8 mouse cellular contexts compared by ENCODE assay signal in the genomic region with DNA sequence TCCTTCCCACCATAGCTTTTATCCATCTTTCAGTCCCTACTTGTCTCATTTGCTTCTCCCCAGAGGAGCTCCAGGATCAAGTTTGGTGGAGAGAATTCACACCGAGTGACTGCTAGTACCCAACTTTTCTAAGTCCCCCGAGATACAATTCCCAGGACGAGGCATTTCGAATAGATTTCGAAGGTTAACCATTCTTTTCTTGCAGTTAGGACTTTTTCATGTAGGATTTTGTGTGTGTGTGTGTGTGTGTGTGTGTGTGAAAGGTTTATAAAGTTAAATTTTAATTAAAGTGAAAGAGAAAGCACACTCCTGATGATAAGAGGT. TPM values are rescaled to one million over a fixed set of nuclear protein-coding genes. Genes with fewer than 3 reads are reported as not detected.
DNase-seq lines count a peak whose midpoint lies in the region; ATAC-seq and TF ChIP-seq lines count a peak whose summit lies in the region.

No protein-coding gene starts in this region.

- H3K4me2 ChIP-seq in heart, embryonic 13.5 days = peak overlapping the region; percentile 75
- H3K4me2 ChIP-seq in forebrain, embryonic 16.5 days (ENCODE audit: low read length) = peak overlapping the region; percentile 74

- H3K79me2 ChIP-seq in macrophage (ENCODE audit: inconsistent target) = peaks cover 55% of the 10 kb centered on the region

- H3K27me3 ChIP-seq in heart, embryonic 13.5 days (replicated peaks) = no peaks in the 10 kb centered on the region
- H3K27me3 ChIP-seq in ES-Bruce4 (ENCODE audit: control insufficient read depth, insufficient read depth, low read length, poor library complexity, severe bottlenecking) = no peaks in the 10 kb centered on the region
- H3K27me3 ChIP-seq in forebrain, embryonic 16.5 days (replicated peaks; ENCODE audit: control insufficient read depth, insufficient read depth, low read length) = no peaks in the 10 kb centered on the region

- no peaks in the 10 kb centered on the region for H3K9me3 ChIP-seq in heart, embryonic 13.5 days
- H3K9me3 ChIP-seq in ES-Bruce4 (replicated peaks; ENCODE audit: control insufficient read depth, insufficient read depth, low read length, poor library complexity, severe bottlenecking) = no peaks in the 10 kb centered on the region
- no peaks in the 10 kb centered on the region for H3K9me3 ChIP-seq in forebrain, embryonic 16.5 days (ENCODE audit: control insufficient read depth, low read length)

- H3K4me3 ChIP-seq in heart, embryonic 13.5 days = peak overlapping the region; percentile 68
- peak overlapping the region; percentile 75 for H3K4me3 ChIP-seq in ES-Bruce4 (ENCODE audit: low read depth, low read length)
- H3K4me3 ChIP-seq in forebrain, embryonic 16.5 days (replicated peaks; ENCODE audit: low read length) = peak overlapping the region; percentile 59
- peak overlapping the region; percentile 89 for H3K4me3 ChIP-seq in macrophage (ENCODE audit: inconsistent target)

- TF ChIP-seq CTCF in ES-Bruce4 (IDR thresholded peaks at IDR 0.05; ENCODE audit: low read depth, low read length) = no peak

- 17% methylated on average over 5 of the region's 5 CpGs for WGBS in heart, embryonic 13.5 days
- 20% methylated on average over 5 of the region's 5 CpGs for WGBS in forebrain, embryonic 16.5 days
- 10% methylated on average over 5 of the region's 5 CpGs for WGBS in macrophage (ENCODE audit: missing documents)

- peak overlapping the region; percentile 83 for H3K9ac ChIP-seq in heart, embryonic 13.5 days
- peak overlapping the region; percentile 50 for H3K9ac ChIP-seq in ES-Bruce4 (ENCODE audit: low read depth, poor library complexity, severe bottlenecking)
- peak overlapping the region; percentile 58 for H3K9ac ChIP-seq in forebrain, embryonic 16.5 days (replicated peaks; ENCODE audit: low read depth, low read length)

- H3K4me1 ChIP-seq in heart, embryonic 13.5 days = peaks cover 18% of the 10 kb centered on the region
- peaks cover 3% of the 10 kb centered on the region for H3K4me1 ChIP-seq in ES-Bruce4 (ENCODE audit: control insufficient read depth, insufficient read depth, low read length)
- H3K4me1 ChIP-seq in forebrain, embryonic 16.5 days (replicated peaks; ENCODE audit: control insufficient read depth, insufficient read depth, low read length) = peaks cover 8% of the 10 kb centered on the region

- H3K36me3 ChIP-seq in heart, embryonic 13.5 days = peaks cover 23% of the 10 kb centered on the region
- peaks cover 3% of the 10 kb centered on the region; the same call in 1 of the 2 replicates for H3K36me3 ChIP-seq in ES-Bruce4 (ENCODE audit: control insufficient read depth, insufficient read depth, low read length, poor library complexity, severe bottlenecking)
- H3K36me3 ChIP-seq in forebrain, embryonic 16.5 days (ENCODE audit: control insufficient read depth, insufficient read depth) = no peaks in the 10 kb centered on the region
- H3K36me3 ChIP-seq in macrophage (ENCODE audit: inconsistent target) = no peaks in the 10 kb centered on the region

- DNase-seq in heart, postnatal 4 days = no peak
- DNase-seq in yolk sac, embryonic 10.5 days (ENCODE audit: low spot score) = no peak
- DNase-seq in adrenal gland, postnatal 14 days = no peak

- no peak for TF ChIP-seq EP300 in ES-Bruce4 (IDR thresholded peaks at IDR 0.05; ENCODE audit: insufficient read depth, low read depth, low read length)

- no peak for ATAC-seq in heart, embryonic 13.5 days (ENCODE audit: extremely low read depth, insufficient number of reproducible peaks, low FRiP score, low TSS enrichment)
- no peak for ATAC-seq in forebrain, embryonic 16.5 days
- no peak for ATAC-seq in megakaryocyte progenitor cell, adult 5-6 weeks (replicated peaks; ENCODE audit: poor library complexity)

- no peak for TF ChIP-seq POLR2A in ES-Bruce4 (IDR thresholded peaks at IDR 0.05; ENCODE audit: insufficient read depth, low read length)

- peak overlapping the region; percentile 91 for H3K27ac ChIP-seq in heart, embryonic 13.5 days (replicated peaks)
- H3K27ac ChIP-seq in ES-Bruce4 (ENCODE audit: insufficient read depth, low read length) = peak overlapping the region; percentile 3; the same call in 1 of the 2 replicates
- peak overlapping the region; percentile 91; the same call in 1 of the 2 replicates for H3K27ac ChIP-seq in forebrain, embryonic 16.5 days (ENCODE audit: low read length)
- H3K27ac ChIP-seq in macrophage = peak overlapping the region; percentile 66

RNA-seq across cellular contexts. Expression of a gene that starts 0.7 kb away (rescaled TPM):
- polyA plus RNA-seq in heart, embryonic 13.5 days (2015; fragmentation: Nextera tagmentation; extraction: Ambion mirVana) = 28.5 and 29.2 TPM in 2 replicates
- 10 to 100 TPM; 12.6 to 12.7 TPM for total RNA-seq in heart, postnatal 4 days (2021)
- 21.8 and 22.7 TPM in 2 replicates for polyA plus RNA-seq in ES-Bruce4 (2011; ENCODE audit: insufficient read depth, insufficient read length, low read depth, missing spikeins)
- 63.0 and 63.7 TPM in 2 replicates for polyA plus RNA-seq in forebrain, embryonic 16.5 days (2015; fragmentation: Nextera tagmentation; extraction: Ambion mirVana)
- total RNA-seq in macrophage (2018; cell fraction: chromatin; rRNA removed) = 10 to 100 TPM in 4 of 26 experiments, 1 to 10 TPM in 22; 1.5 to 12.3 (median 5.8) TPM
- 10 to 100 TPM in 23 of 26 experiments, 1 to 10 TPM in 3; 8.1 to 17.4 (median 13.8) TPM for total RNA-seq in macrophage (2018; cell fraction: cytosol; rRNA removed)
- total RNA-seq in macrophage (2018; cell fraction: nucleus; rRNA removed) = 10 to 100 TPM in 12 of 26 experiments, 1 to 10 TPM in 14; 2.4 to 18.4 (median 8.8) TPM
- 11.5 to 14.8 TPM (median 14.4 TPM) in 3 replicates for polyA plus RNA-seq in macrophage (2018)
- total RNA-seq in megakaryocyte progenitor cell, adult 5-6 weeks (2015) = 20.0 and 25.6 TPM in 2 replicates
- 15.4 and 15.5 TPM in 2 replicates for total RNA-seq in megakaryocyte progenitor cell, adult 5-6 weeks (2017)
- total RNA-seq in adrenal gland, postnatal 14 days (2021) = 26.4 and 29.9 TPM in 2 replicates

RNA-seq across cellular contexts. Expression of a gene that starts 39.8 kb away (rescaled TPM):
- polyA plus RNA-seq in heart, embryonic 13.5 days (2015; fragmentation: Nextera tagmentation; extraction: Ambion mirVana) = 15.9 and 19.9 TPM in 2 replicates
- 10 to 100 TPM; 18.5 to 18.7 TPM for total RNA-seq in heart, postnatal 4 days (2021)
- polyA plus RNA-seq in ES-Bruce4 (2011; ENCODE audit: insufficient read depth, insufficient read length, low read depth, missing spikeins) (42.9 and 46.5 TPM in 2 replicates), macrophage (2018) (2.9 to 3.4 TPM (median 3.1 TPM) in 3 replicates)
- polyA plus RNA-seq in forebrain, embryonic 16.5 days (2015; fragmentation: Nextera tagmentation; extraction: Ambion mirVana) = 42.5 and 44.6 TPM in 2 replicates
- 10 to 100 TPM; 13.1 to 37.4 (median 25.1) TPM for total RNA-seq in macrophage (2018; cell fraction: chromatin; rRNA removed)
- total RNA-seq in macrophage (2018; cell fraction: cytosol; rRNA removed) = 1 to 10 TPM; 2.6 to 5.1 (median 3.8) TPM
- 10 to 100 TPM in 18 of 26 experiments, 1 to 10 TPM in 8; 7.5 to 23.3 (median 14.1) TPM for total RNA-seq in macrophage (2018; cell fraction: nucleus; rRNA removed)
- total RNA-seq in megakaryocyte progenitor cell, adult 5-6 weeks (2015) = 12.3 and 14.2 TPM in 2 replicates
- total RNA-seq in megakaryocyte progenitor cell, adult 5-6 weeks (2017) = 11.7 and 21.7 TPM in 2 replicates
- 18.6 and 19.5 TPM in 2 replicates for total RNA-seq in adrenal gland, postnatal 14 days (2021)

RNA-seq across cellular contexts. Expression of a gene that starts 54.3 kb away (rescaled TPM):
- not detected in 2 replicates for polyA plus RNA-seq in heart, embryonic 13.5 days (2015; fragmentation: Nextera tagmentation; extraction: Ambion mirVana)
- not detected for total RNA-seq in heart, postnatal 4 days (2021)
- polyA plus RNA-seq in ES-Bruce4 (2011; ENCODE audit: insufficient read depth, insufficient read length, low read depth, missing spikeins) = 1.3 and 1.6 TPM in 2 replicates
- not detected in 2 replicates for polyA plus RNA-seq in forebrain, embryonic 16.5 days (2015; fragmentation: Nextera tagmentation; extraction: Ambion mirVana)
- total RNA-seq in macrophage (2018; cell fraction: chromatin; rRNA removed) = not detected
- not detected for total RNA-seq in macrophage (2018; cell fraction: cytosol; rRNA removed)
- not detected for total RNA-seq in macrophage (2018; cell fraction: nucleus; rRNA removed)
- not detected in 3 replicates for polyA plus RNA-seq in macrophage (2018)
- total RNA-seq in megakaryocyte progenitor cell, adult 5-6 weeks (2015) = 0.10 TPM in 1 of 2 replicates, not detected in the other
- total RNA-seq in megakaryocyte progenitor cell, adult 5-6 weeks (2017) = not detected in 2 replicates
- total RNA-seq in adrenal gland, postnatal 14 days (2021) = not detected in 2 replicates

Comparison
In these comparisons a context has a peak if more than half of its experiments do, and no peak if none do; other contexts are left out.
1. H3K27ac ChIP-seq: peak in every context shown above with its lines; median percentile 91 in heart, embryonic 13.5 days; 91 in forebrain, embryonic 16.5 days; 66 in macrophage; 3 in ES-Bruce4.